Mouse (Mus musculus) lung, postnatal 10 days (tissue): ENCODE data around the gene Thbd.

Experiments
- DNase-seq: peaks from one replicate; pipeline ENCODE4 v3.0.0; 2021

Gene Thbd

DNA sequence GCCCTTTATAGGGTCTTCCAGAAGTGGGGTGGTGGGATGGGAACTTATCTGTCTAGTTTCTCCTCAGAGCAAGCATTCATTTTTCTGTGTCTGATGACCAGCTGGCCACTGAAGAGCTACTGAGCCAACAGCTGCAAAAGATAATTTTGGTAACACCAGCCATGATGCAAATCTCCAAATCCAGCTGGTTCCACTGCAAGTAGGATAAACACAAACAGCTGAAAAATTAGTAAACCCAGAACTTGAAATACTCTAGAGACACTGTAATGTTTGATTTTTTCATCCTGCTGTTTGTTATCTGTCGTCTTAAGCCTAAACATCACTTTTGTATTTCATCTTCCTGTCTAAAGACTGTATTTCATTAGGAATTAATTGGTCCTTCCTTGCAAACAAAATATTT, 13.7 kb upstream of the Thbd start:
- DNase-seq: peak; percentile 51

DNA sequence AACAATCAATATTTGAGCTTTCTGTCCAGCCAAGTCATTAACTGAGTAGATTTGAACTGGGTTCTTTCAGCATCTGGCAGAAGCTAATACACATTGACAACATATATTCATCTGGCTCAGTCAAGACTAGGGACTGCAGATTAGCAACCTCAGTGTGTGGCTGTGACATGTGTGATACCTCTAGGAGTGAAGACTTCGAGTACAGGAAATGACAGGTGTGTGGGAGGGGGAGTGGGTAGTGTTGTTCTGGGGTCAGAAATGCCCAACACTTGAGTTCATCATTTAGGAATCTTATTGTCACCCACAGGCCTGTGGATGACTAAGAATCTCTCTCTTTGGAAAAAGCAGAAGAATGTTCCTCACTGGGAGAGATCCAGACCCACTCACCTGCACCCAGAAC, 13.1 kb upstream of the Thbd start:
- DNase-seq: no peak

DNA sequence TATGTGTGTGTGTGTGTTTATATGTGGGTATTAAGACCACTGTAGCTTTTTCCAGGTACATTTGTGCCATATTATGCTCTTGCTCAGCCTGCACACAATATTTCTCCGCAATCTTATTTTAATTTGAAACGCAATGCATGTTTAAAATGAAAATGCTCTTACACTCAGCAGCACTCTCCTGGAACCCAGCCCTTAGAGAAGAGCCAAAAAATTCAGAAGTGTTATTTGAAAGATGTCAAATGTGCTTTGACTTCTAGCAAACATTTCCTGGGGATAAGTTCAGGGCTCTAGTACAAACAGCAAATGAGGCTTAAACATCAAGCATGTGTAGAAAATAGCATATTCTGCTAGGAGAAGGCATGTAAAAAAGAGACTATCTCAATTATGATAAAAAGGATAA, 11.8 kb upstream of the Thbd start:
- peak; percentile 63 for DNase-seq

DNA sequence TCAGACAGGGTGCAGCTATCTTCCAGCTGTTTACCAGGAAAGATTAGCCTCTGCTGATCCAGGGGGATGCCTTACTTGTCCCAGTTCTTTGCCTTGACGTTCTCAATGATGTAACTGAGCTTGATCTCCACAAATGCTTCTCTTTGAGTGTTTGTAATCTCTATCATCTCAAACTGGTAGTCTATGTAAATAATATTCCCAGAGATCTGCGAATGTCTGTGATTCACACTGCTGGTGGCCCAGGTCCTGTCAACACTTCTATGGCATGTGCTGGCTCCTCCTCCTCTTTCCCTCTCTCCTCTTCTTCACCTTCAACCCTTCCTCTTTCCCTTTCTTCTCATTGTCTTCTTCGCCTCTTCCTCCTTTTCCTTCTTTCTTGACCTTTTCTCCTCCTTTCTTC, 11.2 kb upstream of the Thbd start:
- DNase-seq: no peak

DNA sequence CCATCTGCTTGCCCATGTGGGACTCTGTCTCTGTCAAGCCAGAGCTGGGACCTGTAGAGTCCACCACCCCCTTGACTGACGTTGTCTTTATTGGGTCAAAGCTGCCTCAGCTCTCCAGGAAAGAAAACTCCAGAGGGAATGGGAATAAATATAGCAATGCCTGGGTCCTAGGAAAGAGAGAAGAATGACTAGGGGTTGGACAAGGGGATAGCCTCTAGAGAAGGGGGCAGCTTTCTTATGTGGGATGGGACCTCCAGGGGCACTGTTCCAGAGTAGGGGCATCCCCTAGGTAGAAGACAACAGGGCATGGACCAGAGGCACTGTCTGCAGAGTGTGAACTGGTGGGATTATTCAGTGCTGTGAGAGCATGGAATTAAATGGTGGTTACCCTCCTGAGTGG, 1.8 kb upstream of the Thbd start:
- no peak for DNase-seq

DNA sequence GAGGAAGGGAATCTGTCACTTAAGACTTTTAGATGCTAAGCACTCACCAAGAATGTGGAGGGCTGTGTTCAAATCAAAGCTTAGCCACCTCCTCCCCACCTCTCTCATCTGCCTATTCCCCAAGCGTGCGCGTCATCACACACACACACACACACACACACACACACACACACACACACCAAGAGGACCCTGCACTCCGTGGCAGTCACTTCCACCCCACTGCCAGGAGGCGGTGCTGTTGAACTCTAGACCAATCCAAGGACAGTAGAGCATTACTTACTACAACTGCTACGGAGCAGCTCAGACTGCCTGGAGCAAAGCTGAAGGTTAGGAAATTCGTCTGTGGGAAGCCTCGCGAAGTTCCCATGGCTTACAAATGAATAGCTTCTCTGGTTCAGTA, 1.2 kb upstream of the Thbd start:
- peak; percentile 96 for DNase-seq

DNA sequence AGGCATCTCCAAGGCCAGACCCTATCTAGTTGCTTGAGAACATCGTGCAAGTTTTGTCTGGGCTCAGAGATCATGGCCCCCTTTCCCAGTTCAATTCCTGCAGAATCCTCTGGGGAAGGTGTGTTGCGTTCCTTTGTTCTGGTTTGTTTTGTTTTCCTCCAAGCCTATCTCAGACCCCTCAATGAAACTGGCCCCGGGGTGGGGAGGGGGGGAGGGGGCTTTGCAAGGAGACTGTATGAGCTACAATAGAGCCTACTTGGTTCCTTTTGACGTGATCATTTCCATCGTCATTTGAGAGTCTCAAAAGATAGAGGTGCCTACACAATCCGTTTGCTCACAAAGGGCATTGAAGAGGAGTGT, 753 bp upstream of the Thbd start:
- DNase-seq: no peak

DNA sequence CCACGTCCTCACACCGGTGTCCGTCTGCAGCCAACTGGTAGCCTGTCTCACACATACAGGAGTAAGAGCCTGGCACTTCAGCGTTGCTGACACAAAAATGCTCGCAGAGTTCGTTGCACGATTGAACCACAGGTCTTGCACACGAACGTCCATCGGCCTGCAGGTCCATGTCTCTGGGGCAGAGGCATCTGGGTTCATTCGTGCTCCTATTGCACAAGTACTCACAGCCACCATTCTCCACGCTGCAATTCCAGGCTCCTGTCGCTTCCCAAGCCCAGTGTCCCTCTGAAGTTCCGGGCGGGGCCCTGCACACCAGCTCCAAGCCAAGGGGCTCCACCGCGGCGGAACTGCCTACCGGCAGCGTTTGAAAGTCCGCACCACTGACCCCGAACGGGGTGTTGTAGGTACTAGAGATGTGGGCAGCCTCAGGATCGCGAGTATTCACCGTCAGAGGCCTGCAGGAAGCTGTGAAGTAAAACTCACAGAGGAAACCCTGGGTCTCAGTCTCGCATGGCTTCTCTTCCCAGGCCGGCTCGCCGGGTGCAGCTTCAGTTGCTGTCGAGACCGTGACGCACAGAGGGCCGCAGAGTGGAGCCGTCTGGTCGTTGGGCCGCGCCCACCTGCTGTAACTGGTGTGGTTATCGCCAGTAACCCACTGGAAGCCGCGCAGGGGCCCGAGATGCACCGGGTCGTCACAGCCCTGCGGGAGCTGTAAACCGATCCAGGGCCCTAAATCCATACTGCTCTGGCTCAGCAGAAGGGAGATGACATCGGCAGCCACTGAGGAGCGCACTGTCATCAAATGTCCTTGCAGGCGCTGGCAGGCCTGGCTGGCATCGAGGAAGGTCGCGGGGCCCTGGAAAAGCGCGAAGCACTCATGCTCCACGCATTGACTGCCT, 768 bp downstream of the Thbd start:
- peak; percentile 74 for DNase-seq

DNA sequence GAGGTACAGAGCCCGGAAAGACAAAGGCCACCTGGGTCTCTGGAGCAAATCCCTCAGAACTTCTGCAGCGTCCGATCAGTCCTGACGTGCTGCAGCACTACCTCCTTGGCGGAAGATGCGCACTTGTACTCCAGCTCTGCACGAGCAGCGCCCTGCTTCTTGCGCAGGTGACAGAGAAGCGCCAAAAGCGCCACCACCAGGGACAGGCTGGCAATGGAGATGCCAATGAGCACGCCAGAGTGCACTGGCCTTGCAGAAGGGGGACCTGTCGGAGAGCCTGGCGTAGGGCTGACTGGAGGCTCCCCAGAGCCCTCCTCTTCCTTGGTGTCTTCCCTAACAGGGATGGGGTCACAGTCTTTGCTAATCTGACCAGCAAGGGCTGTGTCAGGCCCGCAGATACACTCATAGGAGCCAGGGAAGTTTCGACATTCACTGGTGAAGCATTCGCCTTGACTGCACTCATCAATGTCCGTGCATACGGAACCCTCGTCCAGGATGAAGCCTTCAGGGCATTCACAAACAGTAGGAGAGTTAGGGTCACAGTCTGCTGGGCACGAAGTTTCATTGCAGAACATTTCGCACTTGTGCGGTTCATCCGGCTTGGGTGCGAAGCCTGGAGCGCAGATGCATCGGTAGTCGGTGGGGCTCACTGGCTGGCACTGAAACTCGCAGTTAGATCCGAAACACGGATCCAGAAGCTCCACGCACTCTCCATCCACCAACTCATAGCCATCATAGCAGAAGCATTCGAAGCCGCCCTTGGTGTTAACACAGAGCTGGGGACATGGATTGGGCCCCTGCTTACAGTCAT, 1.6 kb downstream of the Thbd start:
- DNase-seq: peak; percentile 64

DNA sequence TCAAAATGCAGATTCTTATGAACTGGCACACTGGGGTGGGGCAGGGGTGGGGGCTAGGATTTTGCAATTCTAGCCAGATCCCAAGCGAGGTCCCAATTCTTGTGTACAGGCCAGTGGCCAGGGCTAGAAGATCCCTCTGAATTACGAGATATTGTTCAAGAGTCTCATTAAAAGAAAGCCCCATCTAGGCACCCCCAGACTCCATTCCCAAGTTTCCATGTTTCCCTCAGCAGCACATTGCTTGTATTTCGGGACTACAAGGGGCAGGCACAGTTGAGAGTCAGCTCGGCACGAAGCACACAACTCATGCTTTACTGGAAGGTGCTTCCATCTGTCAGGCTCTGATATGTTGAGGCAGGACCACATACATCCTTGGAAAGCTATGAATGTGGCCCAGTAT, 3.1 kb downstream of the Thbd start:
- DNase-seq: no peak

DNA sequence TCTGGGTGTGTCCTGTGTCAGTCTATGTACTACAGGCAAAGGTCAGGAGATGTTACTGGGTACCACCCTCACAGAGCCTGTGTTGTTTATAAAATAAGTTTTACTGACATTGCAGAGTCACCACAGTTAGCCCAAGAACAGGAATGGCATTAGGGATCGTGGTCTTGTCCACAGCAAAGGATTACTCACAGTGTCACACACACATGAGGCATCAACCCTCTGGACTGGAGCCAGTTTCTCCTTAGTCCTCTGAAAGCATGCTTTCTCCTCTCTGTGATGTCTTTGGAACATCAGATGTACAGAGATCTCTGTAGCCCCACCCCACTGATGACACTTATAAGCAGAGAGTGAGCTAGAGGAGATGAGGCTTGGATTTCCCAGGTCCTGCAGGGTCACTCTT, 5.8 kb downstream of the Thbd start:
- peak; percentile 27 for DNase-seq

DNA sequence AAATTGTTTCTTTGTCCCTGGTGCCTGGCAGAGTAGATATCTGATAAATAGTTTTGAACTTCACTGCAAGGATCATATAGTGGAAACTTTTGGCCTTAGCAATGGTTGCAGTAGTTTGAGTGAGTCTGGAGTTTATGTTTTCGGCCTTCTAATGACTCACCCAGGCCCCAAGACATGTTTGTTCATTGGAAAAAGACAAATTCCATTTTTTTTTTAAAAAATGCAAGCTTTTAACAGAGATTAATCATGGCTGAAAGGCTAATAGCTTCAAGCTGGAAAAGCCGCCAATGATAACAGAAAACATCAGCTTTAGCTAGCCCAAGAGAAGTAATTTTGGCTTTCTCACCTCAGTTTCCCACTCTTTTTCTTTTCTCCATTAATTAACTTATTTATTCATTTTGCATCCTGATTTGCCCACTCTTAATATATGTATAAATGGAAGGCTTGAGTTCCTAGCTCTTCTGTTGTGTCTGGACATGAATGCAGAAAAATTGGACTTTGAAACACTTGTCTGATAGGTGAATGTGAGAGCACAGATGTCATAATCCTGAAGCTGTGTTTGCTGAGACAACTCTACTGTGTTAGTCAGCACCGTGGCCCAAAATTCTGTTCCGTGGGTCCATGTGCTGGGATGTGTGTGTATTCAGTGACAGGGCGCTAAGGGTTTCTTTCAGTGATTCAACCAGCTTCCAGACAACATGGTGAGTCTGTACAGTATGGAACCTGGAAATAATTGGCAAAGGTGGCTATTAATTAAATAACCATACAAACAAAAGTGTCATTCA, 8.9 kb downstream of the Thbd start:
- no peak for DNase-seq

DNA sequence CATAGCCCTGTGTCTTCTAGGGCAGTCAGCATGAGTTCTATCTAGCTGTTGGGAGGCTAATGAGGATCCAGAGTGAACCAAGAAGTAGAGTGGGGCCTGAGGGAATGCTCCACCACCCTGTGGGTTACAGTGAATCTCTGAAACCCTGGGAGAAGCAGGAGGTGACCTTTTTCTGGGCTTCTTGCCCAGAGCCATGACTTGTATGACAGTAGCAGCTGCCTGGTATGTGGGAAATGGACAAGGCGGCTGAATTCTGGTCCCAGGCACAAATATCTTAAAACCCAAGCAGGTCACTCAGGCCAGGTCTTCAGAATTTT, 10.2 kb downstream of the Thbd start:
- peak; percentile 69 for DNase-seq

DNA sequence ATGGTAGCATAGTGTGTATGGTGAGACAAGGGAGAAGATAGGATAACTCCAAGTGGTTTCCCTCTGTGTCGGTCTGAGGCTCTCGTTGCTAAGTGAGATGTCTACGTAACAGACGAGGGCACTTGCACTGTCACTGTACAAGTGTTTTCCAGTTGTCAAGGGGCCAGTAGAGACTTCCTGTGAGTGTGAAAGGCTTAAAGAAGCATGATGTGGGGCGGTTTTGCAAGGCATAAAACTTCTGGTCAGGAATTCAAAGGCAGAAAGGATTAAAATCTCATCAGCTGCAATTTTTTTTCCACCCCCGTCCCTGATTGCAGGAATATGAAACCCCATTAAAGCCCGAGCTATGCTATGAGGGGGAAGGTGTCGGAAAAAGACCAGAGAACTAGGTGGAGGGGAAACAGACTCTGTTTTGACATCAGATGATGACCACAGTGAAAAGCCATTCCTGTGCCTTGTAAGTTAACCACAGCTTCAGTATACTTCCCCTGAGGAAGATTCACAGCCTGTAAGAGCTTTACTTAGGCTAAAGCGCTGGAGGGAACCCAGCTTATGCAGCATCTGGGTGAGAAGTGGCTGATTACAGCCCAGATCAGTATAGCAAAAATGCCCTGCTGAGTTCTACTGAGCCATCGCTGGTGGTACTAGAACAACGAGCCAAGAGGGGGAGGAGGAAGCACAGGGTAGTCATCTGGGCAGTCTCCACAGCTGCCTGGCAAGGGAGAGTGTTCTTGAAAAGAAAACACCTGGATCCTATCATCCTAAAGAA, 10.8 kb downstream of the Thbd start:
- DNase-seq: peak; percentile 59

DNA sequence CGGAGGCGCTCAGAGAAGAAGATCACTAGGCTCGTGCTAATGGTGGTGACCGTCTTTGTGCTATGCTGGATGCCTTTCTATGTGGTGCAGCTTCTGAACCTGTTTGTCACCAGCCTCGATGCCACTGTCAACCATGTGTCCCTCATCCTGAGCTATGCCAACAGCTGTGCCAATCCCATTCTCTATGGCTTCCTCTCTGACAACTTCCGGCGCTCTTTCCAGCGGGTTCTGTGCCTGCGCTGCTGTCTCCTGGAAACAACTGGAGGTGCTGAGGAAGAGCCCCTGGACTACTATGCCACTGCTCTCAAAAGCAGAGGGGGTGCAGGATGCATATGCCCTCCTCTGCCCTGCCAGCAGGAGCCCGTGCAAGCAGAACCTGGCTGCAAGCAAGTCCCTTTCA, 11.8 kb downstream of the Thbd start:
- DNase-seq: no peak

DNA sequence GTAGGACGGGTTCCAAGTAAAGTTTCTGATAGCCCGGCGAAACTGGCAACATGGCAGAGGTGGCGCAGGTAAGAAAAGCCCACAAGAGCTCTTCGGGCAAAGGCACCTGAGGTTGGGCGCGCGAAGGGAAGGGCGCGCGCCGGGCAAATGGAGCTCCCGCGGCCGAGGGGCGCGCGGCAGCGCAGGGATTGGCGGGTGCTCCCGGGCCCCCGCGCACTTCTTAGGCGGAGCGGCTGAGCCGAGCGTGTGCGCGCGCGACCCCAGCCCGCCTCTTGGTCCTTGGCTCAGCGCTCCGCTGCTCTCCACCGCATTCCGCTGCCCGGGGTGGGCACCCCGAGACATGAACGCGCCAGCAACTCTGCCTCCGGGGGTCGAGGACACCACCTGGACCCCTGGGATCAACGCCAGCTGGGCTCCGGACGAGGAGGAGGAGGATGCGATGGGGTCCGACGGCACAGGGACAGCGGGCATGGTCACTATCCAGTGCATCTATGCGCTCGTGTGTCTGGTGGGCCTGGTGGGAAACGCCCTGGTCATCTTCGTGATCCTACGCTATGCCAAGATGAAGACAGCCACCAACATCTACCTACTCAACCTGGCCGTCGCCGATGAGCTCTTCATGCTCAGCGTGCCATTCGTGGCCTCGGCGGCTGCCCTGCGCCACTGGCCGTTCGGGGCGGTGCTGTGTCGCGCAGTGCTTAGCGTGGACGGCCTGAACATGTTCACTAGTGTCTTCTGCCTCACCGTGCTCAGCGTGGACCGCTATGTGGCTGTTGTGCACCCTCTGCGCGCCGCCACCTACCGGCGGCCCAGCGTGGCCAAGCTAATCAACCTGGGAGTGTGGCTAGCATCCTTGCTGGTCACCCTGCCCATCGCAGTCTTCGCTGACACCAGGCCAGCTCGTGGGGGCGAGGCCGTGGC, 12.6 kb downstream of the Thbd start, which contains the start of gene Sstr4:
Gene Sstr4 (plus strand): TSS at position 214 of the 921 bp plus-strand sequence.
- DNase-seq: peak; percentile 56

DNA sequence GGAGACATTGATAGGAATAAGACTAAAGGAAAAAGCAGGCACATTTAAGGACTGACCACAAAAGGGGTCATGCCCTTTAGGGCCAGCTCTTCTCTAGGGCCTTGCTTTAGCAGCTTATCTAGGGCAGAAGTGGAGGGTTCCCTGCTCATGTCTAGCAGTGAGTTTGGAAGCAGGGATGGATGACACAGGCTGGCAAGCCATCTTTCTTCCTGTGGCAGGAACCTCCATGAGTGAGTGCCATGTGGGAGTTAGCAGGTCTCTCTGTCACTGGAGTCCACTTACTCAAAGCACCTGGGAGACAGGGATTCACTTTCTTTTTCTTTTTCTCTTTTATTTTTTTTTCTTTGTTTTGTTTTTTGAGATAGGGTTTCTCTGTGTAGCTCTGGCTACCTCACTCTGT, 14.1 kb downstream of the Thbd start:
- DNase-seq: no peak

DNA sequence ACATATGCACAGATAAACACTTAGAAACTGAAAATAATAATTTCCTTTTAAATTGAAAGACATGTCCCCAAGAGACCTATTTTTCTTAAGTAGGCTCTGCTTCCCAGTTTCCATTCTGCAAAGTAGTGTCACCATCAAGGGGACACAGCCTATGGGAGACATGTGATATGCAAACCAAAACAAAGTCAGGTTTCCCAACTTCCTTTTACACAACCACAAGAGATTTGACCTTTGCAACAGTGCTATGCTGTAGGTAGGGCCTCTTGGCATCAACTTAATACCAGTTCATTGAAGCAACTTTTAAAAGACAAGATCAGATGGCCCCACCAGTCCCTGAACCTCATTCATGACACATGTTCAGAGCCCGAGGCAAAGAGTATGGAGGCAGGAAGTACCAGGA, 14.8 kb downstream of the Thbd start:
- DNase-seq: no peak

DNA sequence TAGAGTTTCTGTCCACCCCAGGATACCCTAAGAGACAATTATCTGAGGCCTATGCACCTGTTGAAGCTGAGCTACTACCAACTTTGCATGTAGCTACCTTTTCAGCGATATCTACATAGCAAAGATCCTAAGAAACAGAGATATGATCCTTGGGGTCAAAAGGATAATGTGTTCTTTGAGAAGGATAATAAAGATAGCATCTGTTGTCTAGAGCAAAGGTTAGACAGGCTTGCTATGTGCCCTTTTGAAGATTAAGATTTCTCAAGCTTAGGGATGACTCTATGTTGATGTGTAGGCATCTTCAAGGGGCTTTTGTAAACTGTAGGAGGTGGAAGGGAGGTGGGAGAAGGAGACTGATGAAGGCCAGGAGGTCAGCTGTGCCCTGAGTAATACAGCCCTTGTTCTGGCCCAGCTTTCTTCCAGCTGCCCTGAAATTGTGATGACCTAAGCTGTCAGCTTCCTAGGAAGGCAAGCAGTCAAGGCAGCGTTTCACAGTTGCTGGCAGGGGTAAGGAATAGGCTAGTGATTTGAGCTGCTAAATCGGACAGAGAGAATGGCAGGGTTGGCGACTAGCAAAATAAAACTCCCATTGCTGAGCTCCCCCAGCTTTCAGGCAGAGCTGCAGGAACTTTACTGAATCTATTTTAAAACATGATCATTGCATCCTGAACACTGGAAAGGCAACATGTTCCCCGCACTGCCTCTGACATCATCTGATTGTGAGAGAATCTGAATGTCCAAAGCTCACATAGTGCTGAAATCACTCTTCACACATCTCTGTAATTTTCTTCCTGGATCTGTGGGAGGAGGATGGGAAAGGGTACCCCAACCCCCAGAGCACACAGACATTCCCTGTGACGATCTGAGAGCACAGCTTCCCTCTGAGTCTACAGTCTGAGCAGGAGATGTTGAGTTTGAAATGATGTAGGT, 20.1 kb downstream of the Thbd start:
- DNase-seq: no peak

DNA sequence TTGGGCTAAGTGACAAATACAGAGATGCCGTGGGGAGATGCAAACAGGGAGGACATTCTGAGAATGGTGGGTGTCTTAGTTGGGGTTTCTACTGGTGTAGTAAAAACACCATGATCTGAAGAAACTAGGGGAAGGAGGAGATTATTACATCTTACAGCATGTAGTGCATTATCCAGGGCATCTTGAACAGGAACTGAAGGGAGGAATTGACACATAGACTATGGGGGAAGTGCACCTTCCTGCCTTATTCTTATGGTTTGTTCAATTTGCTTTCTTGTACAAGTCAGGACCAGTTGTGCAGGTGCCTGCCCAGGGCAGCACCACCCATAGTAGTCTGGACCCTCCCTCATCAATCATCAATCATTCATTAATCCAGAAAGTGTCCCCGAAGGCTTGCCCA, 21.1 kb downstream of the Thbd start:
- no peak for DNase-seq

DNA sequence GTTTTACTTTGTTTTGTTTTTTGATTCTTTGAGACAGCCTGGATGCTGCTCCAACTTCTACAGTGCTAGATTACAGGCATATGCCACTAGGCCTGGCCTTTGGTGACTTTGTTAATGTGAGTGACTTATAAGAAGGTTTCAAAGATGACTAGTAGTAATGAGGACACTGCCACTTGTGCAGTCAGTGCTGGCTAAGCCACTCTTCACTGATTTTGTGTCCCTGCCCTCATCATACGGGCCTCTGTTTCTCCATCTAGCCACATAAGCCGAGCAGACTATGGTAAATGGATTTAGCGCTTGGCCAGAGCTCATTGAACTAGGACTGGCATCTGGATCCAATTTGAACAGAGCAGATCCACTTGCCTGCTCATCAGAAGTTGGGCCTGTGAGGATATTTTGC, 21.5 kb downstream of the Thbd start:
- DNase-seq: no peak
